Mouse (Mus musculus) embryo, embryonic 11.5 days (tissue): ENCODE data around the gene Shc2.

ENCODE experiments used
- DNase-seq: peaks from one replicate; pipeline ENCODE4 v3.0.0-alpha.2; 2012; ENCODE audit warnings: low read depth, low spot score

Gene Shc2

GRCm38 (mm10) chr10:79668771-79669575 lies 31.3 kb upstream of the Shc2 start, which contains the start of gene Tpgs1:
Gene Tpgs1 (plus strand): TSS chr10:79669369.
- DNase-seq, result peak; percentile 86

GRCm38 (mm10) chr10:79668076-79668475 lies 30.4 kb upstream of the Shc2 start:
- DNase-seq, result no peak

DNA sequence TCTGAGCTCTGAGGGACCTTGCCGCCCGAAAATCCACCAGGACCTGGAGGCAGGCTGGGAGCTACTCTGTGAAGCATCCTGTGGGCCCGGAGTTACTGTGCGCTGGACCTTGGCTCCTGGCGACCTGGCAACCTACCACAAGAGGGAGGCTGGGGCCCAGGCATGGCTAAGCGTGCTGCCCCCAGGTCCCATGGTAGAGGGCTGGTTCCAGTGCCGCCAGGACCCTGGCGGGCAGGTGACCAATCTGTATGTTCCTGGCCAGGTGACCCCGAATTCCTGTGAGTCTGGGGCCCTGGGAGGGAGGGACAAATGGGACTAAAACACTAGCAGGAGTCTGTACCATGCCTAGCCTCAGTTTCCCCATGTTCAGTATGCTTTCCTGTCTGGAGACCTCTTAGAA lies 28.8 kb upstream of the Shc2 start:
- DNase-seq, result no peak

- no peak for DNase-seq
These were observed 27.3 kb upstream of the Shc2 start for GRCm38 (mm10) chr10:79665051-79665450.

GRCm38 (mm10) chr10:79664131-79664665 lies 26.5 kb upstream of the Shc2 start, which contains the start of gene Madcam1:
Gene Madcam1 (plus strand): TSS chr10:79664559.
- DNase-seq, result peak; percentile 60

DNA sequence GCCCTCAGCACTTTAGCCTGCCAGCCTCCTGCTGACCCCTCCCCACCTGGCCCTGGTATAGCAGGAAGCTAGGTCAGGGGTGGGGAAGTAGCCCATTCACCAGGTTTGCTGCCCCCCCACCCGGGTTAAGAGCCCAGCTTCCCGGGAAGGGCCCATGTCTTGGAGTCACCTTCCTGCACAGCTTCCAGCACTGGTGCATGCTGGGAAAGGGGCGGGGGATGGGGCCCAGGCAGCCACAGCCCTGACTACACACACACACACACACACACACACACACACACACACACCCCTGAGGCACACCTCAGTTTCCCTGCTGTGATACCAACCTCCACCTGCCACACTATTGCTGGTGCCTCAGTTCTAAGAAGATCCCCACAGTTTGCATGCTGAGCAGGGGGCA lies 24.1 kb upstream of the Shc2 start:
- DNase-seq, result no peak

GRCm38 (mm10) chr10:79660298-79660697 lies 22.6 kb upstream of the Shc2 start:
- no peak for DNase-seq

GRCm38 (mm10) chr10:79658829-79659228 lies 21.1 kb upstream of the Shc2 start:
- no peak for DNase-seq

DNA sequence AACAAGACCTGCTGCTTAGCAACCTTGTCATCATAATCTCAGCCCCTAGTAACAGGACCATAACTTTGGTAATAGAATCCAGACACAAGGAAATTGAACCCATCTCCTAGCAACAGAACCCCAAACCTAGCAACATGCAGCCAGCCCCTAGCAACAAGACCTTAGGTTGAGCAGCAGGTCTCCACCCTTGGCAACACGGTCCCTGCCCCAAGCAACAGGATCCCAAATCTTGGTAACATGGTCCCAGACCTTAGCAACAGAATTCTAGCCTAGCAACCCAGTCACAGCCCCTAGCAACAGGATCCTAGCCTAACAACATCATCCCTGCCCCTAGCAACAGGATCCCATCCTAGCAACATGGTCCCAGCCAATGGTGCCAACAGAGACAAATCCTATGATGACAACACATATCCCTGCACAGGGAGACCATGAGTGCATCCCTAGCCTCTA lies 17.3 kb upstream of the Shc2 start:
- DNase-seq, result no peak

GRCm38 (mm10) chr10:79652789-79653188 lies 15.1 kb upstream of the Shc2 start:
- no peak for DNase-seq

DNA sequence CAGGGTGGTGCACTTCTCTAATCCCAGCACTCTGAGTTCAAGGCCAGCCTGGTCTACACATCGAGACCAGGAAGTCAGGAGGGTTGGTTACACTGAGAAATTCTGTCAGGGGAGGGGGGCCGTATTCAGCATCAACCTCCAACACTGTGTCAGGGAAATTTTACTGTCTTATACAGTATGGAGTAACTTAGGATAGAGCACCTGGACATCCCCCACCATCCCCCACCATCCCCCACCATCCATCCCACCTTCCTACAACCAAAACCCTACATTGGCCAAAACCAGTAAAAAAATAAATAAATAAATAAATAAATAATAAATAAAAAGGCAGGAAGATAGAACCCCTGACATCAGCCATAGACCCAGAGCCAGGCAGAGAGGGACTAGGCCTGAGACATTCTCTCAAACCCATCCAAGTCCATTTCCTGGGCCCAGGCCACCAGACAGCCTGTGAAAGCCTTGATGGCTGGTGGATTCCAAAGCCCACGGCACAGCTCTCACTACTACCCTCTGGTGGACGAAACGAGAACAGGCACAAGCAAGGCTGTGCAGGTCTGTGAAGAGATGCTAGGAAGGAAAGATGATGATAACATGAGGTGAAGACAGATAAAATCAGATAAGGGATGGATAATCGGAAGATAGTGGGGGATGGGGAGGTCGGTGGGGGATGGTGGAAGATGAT lies 11.5 kb upstream of the Shc2 start:
- no peak for DNase-seq

GRCm38 (mm10) chr10:79645711-79646110 lies 8.0 kb upstream of the Shc2 start, which contains the start of gene Odf3l2:
Gene Odf3l2 (minus strand): TSS chr10:79645738.
- no peak for DNase-seq

DNA sequence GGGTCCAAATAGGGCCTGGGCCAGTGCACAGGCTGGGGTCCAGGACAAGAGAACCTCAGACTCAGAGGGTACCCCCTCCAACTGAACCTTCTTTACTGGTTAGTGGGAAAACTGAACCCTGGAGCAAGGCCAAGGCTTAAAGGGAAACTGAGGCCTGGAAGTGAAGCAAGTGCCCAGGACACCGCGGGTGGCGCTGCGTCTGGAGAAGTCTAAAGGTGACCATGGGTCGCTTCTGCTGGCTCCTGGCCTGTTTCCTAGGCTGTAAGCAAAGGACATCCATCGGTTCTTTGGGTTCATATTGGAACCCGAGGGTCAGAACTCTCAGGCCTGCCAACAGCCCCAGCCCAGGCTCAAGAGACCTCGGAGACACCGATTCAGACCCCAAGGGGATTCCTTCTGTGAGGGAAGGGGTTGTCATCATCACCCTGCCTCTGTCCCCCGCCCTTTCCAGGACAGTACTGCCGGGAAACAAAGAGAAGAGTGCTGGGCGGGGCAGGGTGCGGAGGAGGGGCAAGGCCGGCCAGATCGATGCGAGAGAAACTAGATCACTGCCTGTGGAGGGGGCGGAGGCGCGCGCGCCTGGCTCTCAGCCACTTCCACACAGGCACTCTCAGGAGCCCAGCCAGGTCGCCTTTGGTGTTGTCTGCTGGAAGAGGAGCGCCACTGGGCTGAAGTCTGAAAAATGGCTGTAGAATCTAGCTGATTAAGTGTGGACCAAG lies 927 bp upstream of the Shc2 start:
- no peak for DNase-seq

- no peak for DNase-seq
These were observed 1.4 kb downstream of the Shc2 start for GRCm38 (mm10) chr10:79636287-79636686.

DNA sequence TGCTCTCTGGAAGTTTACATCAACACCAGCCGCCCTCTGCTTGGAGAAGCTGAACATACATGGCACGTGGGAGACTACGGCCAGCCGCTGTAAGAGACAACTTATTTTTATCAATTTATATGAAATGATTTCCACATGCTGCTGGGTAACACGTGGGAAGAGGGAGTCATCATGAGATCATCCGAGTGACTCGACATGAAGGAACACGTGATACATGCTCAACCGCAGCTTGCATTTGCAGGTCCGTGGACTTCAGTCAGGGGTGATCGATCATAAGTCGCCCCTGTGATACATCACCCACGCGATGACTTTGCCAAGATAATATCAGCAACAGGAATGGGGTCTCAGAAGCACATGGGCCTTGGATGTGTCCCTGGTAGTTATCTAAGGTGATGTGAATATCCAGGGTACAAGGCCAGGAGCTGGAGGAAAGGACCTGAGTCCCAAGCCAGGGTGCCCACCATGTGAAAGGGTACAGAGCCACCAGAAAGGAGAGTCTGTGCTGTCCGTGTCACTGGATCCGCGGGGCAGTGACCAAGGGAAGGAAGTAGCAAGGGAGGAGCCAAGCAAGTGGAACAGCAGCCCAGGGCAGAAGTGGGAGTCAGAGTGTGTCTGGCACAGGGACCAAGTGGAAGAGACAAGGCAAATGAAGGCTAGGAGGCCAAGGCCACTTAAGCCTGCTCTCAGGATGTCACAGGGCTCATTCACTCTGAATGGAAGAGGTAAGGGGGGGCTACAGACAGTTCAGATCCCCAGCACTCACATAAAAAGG lies 4.5 kb downstream of the Shc2 start:
- no peak for DNase-seq

DNA sequence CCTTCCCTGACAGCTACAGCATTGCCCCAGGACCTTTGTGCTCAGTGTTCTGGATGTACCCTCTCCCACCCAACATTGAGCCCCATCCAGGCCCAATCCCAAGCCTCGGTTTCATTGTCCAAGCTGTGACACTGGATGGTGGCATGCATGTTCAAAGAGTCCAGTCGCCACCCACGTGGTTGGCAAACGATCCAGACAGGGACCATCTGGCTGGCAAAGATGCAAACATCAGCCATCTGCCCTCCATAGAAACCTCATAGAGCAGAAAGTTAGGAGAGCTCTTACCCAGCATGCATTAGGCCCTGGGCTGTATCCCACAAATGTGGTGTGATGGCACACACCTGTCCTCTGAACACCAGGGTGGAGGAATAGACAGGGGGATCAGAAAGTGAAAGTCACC lies 6.3 kb downstream of the Shc2 start:
- DNase-seq, result no peak

GRCm38 (mm10) chr10:79628377-79628776 lies 9.3 kb downstream of the Shc2 start:
- no peak for DNase-seq

- no peak for DNase-seq
These were observed 11.6 kb downstream of the Shc2 start for GRCm38 (mm10) chr10:79626156-79626555.

DNA sequence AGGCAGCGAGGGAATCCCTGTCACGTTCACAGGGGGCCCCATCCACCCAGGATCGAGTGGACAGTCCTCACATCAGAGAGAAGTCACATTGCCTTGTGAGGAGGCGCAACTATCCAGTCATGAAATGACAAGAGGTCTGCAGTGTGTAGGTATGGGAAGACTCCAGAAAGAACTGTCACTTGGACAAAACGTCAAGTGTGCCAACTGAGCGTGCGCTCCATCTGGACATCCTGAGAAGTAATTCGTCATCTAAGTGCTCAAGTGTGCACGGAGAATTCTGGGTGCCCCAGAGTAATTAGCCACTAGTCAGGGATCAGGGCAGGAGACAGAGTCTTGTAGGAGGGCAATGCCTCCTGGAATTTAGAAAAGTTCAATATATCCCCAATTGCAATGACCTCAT lies 12.3 kb downstream of the Shc2 start:
- DNase-seq, result no peak

DNA sequence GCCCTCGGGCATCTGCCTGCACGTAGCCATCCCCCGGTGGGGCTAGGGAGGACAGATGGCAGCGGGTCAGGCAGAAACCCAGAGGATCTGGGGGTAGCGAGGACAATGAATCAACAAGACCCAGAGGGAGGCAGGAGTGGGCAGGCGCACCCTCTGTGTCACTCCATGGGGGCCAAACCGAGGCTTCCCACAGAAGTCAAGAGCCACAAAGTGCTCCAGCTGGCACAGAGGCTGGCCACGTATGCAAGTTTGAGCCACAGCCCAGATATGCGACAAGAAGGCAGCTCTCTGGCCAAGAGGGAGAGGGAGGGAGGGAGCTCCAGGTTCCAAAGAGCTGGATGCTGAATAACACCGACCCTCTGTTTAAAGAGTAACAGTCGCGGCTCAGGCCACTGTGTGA lies 13.8 kb downstream of the Shc2 start:
- no peak for DNase-seq

DNA sequence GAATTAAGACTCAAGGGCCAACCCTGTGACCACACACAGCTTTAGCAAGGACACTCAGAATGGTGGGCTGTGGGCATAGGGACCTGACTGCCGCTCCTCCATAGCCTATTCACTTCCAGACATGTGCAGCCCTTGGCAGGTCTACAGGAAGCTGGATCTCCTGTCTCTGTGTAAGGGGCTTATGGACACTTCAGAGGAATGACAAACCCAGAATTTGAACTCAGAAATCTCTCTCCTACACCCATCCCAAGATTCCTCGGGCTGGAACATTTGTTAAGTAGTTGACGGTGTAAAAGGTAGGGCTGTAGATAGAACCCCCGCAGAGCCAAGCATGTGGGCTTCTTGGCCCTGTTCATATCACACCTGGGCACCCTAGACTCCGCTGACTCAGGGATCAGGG lies 21.3 kb downstream of the Shc2 start:
- DNase-seq, result no peak
